Mouse (Mus musculus): ENCODE measurements around the gene Trim24. TPM values are rescaled to one million over a fixed set of nuclear protein-coding genes. Genes with fewer than 3 reads are reported as not detected.
"Not testable (repeated sequence)": the region's sequence is repeated elsewhere in the genome, so short reads cannot be mapped to it uniquely, and the experiment has no call there.

The Trim24 gene
- 4.1 and 20.9 TPM in 2 replicates for polyA plus RNA-seq (2012; ENCODE audit: insufficient read depth, low replicate concordance)

DNA sequence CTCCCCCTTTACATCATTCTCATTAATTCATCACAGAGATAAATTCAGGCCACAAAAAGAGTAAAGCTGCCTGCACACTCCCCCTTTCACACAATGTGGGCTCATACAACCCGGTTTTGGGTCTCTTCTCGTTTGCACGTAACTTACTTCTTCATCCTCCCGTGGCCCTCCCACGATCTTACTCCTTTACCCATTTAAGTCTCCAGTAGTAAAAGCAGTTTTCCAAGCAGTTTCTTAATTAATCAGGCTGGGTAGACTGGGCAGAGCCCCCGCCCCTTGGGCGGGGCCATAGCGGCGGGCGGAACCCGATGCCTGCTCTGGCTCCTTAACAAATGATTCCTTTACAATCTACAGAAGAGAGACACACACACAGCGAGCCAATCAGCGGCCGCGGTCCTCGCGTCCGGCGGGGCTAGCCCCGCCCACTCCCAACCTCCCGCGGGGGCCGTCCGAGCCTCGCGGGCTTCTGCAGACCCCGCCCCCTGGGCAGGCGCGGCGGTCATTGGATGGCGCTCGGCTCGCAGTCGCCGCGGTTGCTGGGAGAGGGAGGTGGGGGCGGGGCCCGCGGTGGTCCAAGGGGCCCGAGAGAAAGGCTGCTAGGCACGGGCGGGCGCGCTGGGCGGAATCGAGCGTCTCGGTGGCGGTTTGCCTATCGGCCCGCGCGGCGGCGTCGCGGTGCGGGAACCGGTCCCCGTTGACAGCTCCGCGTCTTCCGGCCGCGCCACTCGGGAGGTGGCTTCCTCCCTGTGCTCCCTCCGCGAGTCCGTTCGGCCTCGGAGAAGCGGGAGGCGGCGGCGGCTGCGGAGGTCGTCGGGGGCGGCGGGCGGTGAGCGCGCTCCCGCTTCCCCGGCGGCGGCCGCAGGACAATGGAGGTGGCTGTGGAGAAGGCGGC lies at the start of gene Trim24:
TSS of gene Trim24 (plus strand) at position 567 of the 892 bp plus-strand sequence.
- H3K36me3 ChIP-seq (replicated peaks; ENCODE audit: low read length): peaks cover 44% of the 10 kb centered on the region
- TF ChIP-seq GATA1 (IDR thresholded peaks at IDR 0.05; ENCODE audit: borderline replicate concordance, low read length) (no peak), FLI1 (IDR thresholded peaks at IDR 0.05; ENCODE audit: low read length) (no peak)
- H3K4me3 ChIP-seq (replicated peaks): peak within 1 kb of the TSS; percentile 99
- no peaks in the 10 kb centered on the region for H3K27me3 ChIP-seq (replicated peaks)
- peaks cover 36% of the 10 kb centered on the region for H3K9me3 ChIP-seq
- peaks cover 22% of the 10 kb centered on the region for H3K4me1 ChIP-seq

DNA sequence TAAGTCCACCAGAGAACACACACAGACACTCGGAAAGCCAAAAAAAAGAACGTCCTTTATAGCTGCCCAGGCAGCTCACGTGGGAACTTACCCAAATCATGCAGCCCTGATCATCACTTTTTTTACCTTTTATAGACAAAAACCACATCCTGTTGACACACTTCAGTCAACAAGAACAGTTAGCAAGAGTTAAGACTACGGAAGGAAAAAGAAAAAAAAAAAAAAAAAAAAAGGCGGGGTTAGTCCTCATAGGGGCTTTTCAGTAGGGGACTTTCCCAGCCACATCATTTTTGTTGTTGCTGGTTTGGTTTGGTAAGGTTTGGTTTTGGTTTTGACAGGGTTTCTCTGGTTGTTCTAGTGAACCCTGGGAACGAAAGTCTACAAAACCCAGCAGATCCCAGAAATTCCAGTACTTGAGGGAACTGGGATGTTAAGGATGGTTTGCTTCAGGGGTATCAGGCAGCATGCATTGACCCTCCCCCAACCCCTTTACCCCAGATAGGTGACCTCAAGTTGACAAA lies 49.0 kb upstream of the Trim24 start:
- no peaks in the 10 kb centered on the region for H3K36me3 ChIP-seq (replicated peaks; ENCODE audit: low read length)
- no peaks in the 10 kb centered on the region; the same call in 1 of the 2 replicates for H3K4me1 ChIP-seq
- 0 out of 2 replicates have a peak, but pooled peaks cover 2% of the 10 kb centered on the region for H3K9me3 ChIP-seq
- H3K27me3 ChIP-seq (replicated peaks): no peaks in the 10 kb centered on the region
- no peak overlapping the region for H3K4me3 ChIP-seq (replicated peaks)
- TF ChIP-seq GATA1 (IDR thresholded peaks at IDR 0.05; ENCODE audit: borderline replicate concordance, low read length) (no peak), FLI1 (IDR thresholded peaks at IDR 0.05; ENCODE audit: low read length) (no peak)

DNA sequence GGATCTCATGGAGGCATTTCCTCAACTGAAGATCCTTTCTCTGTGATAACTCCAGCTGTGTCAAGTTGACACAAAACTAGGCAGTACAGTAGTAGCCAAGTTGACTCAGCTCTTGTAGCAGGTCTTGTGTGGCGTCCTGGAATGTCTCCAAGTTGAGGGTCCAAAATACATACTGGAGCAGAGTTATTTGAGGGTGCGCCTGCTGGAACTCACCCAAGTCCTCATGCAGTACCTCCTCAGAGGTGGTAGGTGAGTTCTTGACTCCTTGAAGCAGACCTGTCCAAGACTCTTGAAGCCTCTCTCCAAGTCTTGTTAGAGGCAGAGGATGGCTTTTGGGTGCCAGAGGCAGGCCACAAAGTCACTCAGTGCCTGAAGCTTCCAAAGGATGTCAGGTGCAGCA lies 48.2 kb upstream of the Trim24 start:
- no peaks in the 10 kb centered on the region; the same call in 1 of the 2 replicates for H3K4me1 ChIP-seq
- no peak overlapping the region for H3K4me3 ChIP-seq (replicated peaks)
- H3K9me3 ChIP-seq: 0 out of 2 replicates have a peak, but pooled peaks cover 2% of the 10 kb centered on the region
- H3K36me3 ChIP-seq (replicated peaks; ENCODE audit: low read length): no peaks in the 10 kb centered on the region
- no peaks in the 10 kb centered on the region for H3K27me3 ChIP-seq (replicated peaks)
- no peak for TF ChIP-seq GATA1 (IDR thresholded peaks at IDR 0.05; ENCODE audit: borderline replicate concordance, low read length)
- TF ChIP-seq FLI1 (IDR thresholded peaks at IDR 0.05; ENCODE audit: low read length): no peak

DNA sequence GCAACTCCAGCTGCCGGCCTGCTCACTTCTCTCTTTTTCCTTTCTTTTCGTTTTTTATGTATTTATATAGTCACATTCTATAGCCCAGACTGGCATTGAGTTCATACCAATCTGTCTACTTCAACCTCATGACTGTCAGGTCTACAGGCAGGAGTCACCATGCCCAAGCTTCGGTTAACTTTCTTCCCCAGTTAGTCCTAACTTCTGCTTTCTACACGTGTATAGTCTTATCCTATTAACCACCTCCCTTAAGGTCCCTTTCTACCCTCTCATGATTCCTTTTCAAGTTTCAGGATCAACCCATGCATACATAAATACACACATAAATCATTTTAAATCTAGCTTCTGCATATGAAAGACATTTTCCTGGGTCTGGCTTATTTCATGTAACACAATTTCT lies 46.9 kb upstream of the Trim24 start:
- no peaks in the 10 kb centered on the region; the same call in 1 of the 2 replicates for H3K4me1 ChIP-seq
- H3K27me3 ChIP-seq (replicated peaks): no peaks in the 10 kb centered on the region
- no peak for TF ChIP-seq FLI1 (IDR thresholded peaks at IDR 0.05; ENCODE audit: low read length)
- no peak for TF ChIP-seq GATA1 (IDR thresholded peaks at IDR 0.05; ENCODE audit: borderline replicate concordance, low read length)
- no peak overlapping the region for H3K4me3 ChIP-seq (replicated peaks)
- H3K9me3 ChIP-seq: 0 out of 2 replicates have a peak, but pooled peaks cover 2% of the 10 kb centered on the region
- no peaks in the 10 kb centered on the region for H3K36me3 ChIP-seq (replicated peaks; ENCODE audit: low read length)

DNA sequence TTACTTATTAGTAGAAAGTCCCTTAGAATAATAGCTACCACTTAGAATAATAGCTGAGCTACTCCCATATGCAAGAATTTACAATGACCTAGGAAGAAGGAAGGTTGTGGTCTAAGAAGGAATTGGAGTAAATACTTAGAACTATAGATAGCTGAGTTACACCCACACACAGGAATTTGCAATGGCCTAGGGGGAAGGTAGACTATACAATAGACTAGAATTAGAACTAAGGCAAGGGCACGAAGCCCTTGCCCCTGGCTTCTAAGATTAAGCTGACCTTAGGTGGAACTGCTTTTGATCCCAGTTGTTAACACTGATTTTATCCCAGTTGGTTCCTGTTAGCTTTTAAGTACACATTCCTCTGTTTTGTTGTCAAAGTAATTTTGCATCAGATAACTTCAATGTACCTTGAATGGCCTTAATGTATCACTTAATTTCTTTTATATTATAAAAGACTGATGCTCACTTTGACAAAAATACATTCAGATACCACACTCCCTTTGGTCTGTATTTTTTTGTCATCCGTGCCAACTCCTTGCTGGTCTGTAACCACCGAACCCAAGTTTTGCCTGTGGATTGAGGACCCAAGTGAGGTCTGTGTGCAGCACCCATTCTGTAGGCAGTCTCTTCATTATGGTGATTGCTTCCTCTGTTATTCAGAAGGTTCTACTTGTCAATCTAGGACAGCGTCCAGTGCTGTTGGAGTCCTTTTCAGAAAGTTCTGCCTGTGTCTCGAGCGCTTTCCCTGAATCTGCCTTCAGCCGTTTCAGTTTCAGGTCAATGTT lies 45.1 kb upstream of the Trim24 start:
- not testable (repeated sequence) for H3K4me3 ChIP-seq (replicated peaks); H3K4me1 ChIP-seq; H3K36me3 ChIP-seq (replicated peaks; ENCODE audit: low read length); H3K27me3 ChIP-seq (replicated peaks)
- H3K9me3 ChIP-seq: peaks cover 13% of the 10 kb centered on the region

DNA sequence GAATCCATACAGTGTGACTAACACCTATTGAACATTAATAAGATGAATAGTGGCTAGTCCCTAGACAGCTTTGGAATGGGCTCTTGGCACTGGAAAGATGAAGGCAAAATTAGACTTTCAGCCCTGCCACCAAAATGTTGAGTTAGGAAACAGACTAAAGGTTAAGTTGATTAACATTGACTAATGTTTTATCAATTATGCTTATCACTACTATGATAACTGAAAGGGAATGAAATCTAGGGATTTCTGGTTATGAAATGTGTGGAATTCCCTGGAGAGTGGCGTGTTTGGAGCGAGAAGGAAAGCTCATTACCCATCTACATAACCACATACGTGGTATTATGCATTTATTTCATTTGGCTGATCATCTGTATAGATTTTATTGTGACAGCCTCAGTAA lies 41.7 kb upstream of the Trim24 start:
- TF ChIP-seq FLI1 (IDR thresholded peaks at IDR 0.05; ENCODE audit: low read length) (no peak), GATA1 (IDR thresholded peaks at IDR 0.05; ENCODE audit: borderline replicate concordance, low read length) (no peak)
- Histone ChIP-seq H3K27me3 (replicated peaks) (no peaks in the 10 kb centered on the region), H3K4me1 (no peaks in the 10 kb centered on the region; the same call in 1 of the 2 replicates), H3K36me3 (replicated peaks; ENCODE audit: low read length) (peaks cover 5% of the 10 kb centered on the region), H3K9me3 (peaks cover 23% of the 10 kb centered on the region), H3K4me3 (replicated peaks) (no peak overlapping the region)

DNA sequence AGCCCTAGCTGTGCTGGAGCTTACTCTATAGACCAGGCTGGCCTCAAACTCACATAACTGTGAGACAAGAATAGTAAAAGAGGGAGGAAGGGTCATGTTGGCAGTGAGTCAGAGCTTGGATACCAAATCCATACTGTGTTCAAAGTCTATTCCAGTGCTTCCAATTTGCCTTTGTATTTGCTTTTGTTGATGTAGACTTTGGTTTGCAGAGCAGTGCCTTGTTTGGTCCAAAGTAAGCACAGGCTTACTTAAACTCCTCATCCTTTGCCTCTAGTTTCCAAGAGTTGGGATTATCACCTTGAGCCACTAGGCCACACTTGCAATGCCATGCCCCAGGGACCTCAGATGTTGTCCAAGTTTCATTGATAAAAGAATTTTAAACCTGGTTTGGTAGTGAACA lies 41.0 kb upstream of the Trim24 start:
- TF ChIP-seq FLI1 (IDR thresholded peaks at IDR 0.05; ENCODE audit: low read length) (no peak), GATA1 (IDR thresholded peaks at IDR 0.05; ENCODE audit: borderline replicate concordance, low read length) (no peak)
- Histone ChIP-seq H3K4me1 (no peaks in the 10 kb centered on the region; the same call in 1 of the 2 replicates), H3K4me3 (replicated peaks) (no peak overlapping the region), H3K36me3 (replicated peaks; ENCODE audit: low read length) (peaks cover 5% of the 10 kb centered on the region), H3K27me3 (replicated peaks) (no peaks in the 10 kb centered on the region), H3K9me3 (peaks cover 23% of the 10 kb centered on the region)

DNA sequence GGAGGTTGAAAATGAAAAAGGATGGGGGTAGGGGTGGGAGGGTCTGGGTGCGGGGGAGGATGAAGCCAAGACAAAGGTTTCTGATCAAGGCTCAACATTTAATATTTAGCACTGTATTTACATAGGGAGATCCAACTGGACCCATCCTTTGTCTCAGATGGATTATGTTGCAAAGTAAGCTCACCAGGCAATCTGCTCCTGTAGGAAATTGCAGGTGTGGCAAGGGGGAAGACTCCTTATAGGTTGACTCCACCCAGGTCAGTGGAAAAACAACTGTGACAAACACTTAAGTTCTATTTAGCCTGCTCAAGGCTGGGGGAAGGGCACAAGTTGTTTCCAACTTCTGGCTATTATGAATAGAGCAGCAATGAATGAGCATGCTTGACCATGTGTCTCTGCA lies 36.9 kb upstream of the Trim24 start:
- no peaks in the 10 kb centered on the region for H3K27me3 ChIP-seq (replicated peaks)
- TF ChIP-seq GATA1 (IDR thresholded peaks at IDR 0.05; ENCODE audit: borderline replicate concordance, low read length): no peak
- no peak for TF ChIP-seq FLI1 (IDR thresholded peaks at IDR 0.05; ENCODE audit: low read length)
- H3K4me1 ChIP-seq: peaks cover 16% of the 10 kb centered on the region
- no peak overlapping the region for H3K4me3 ChIP-seq (replicated peaks)
- H3K36me3 ChIP-seq (replicated peaks; ENCODE audit: low read length): peaks cover 5% of the 10 kb centered on the region
- peaks cover 21% of the 10 kb centered on the region for H3K9me3 ChIP-seq

DNA sequence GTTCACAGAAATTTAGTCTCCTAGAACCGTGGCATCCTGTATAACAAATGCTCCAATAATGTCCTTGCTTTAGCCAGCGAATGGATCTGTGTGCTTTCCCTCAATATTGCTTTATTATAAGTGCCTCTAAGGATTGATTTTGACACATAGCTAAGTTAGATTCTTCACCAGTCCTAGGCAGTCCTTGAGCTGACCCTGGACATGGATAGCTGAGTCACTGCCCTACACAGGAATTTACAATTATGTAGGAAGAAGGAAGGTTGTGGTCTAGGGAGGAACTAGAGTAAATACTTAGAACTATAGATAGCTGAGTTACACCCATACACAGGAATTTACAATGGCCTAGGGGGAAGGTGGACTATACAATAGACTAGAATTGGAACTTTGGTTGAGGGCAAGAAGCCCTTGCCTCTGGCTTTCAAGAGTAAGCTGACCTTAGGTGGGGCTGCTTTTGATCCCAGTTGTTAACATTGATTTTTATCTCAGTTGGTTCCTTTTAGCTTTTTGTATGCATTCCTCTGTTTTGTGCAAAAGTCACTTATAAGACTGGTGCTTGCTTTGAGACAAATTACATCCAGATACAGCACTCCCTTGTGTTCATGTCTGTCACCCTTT lies 33.6 kb upstream of the Trim24 start:
- not testable (repeated sequence) for H3K9me3 ChIP-seq; H3K36me3 ChIP-seq (replicated peaks; ENCODE audit: low read length); H3K27me3 ChIP-seq (replicated peaks); H3K4me3 ChIP-seq (replicated peaks)
- H3K4me1 ChIP-seq: peaks cover 16% of the 10 kb centered on the region

Measured in megakaryocyte, embryonic 14.5 days (primary cell).